Mouse (Mus musculus): ENCODE measurements around the gene Rnf157. TPM values are rescaled to one million over a fixed set of nuclear protein-coding genes. Genes with fewer than 3 reads are reported as not detected.

Rnf157 gene
- polyA plus RNA-seq, 2 experiments: 0.57 to 0.66 TPM

DNA sequence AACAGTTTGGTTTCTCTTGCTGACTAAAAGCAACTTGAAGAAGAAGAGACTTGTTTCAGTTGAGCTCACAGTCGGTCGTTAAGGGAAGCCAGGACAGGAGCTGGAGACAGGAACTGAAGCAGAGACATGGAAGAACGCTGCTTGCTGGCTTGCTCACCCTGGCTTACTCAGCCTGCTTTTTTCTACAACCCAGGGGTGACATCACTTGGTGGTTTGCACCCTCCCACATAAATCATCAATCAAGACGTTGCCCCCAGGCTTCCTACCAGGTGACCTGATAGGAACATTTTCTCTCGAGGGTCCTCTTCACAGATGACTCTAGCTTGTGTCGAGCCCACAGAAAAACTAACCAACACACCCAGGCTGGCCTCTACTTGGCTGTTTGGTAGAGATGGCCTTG lies 10.4 kb upstream of the Rnf157 start:
- TF ChIP-seq CTCF (IDR thresholded peaks at IDR 0.05; ENCODE audit: low read depth) (no peak), EP300 (IDR thresholded peaks at IDR 0.05; ENCODE audit: low read depth) (no peak)
- Histone ChIP-seq H3K4me1 (replicated peaks; ENCODE audit: control insufficient read depth in 2 of 2, insufficient read depth in 2 of 2, low read length in 1 of 2) (peaks cover 5 to 9% of the 10 kb centered on the region in 2 experiments), H3K27me3 (ENCODE audit: control insufficient read depth, insufficient read depth, low read length) (no peaks in the 10 kb centered on the region), H3K36me3 (replicated peaks; ENCODE audit: control insufficient read depth, insufficient read depth, low read depth) (no peaks in the 10 kb centered on the region), H3K9me3 (ENCODE audit: control insufficient read depth, low read length) (no peaks in the 10 kb centered on the region), H3K9ac (replicated peaks) (no peak overlapping the region), H3K4me2 (ENCODE audit: low read depth) (no peak overlapping the region), H3K27ac (no peak overlapping the region), H3K4me3 (ENCODE audit: insufficient read depth in 1 of 2, low read depth in 2 of 2, low read length in 2 of 2) (no peak overlapping the region)
- ATAC-seq (ENCODE audit: insufficient read depth) (no peak), DNase-seq (ENCODE audit: low read depth in 3 of 3, low spot score in 3 of 3) (no peak)
- 54% methylated on average over 6 of the region's 6 CpGs for WGBS (ENCODE audit: insufficient replicate concordance)

DNA sequence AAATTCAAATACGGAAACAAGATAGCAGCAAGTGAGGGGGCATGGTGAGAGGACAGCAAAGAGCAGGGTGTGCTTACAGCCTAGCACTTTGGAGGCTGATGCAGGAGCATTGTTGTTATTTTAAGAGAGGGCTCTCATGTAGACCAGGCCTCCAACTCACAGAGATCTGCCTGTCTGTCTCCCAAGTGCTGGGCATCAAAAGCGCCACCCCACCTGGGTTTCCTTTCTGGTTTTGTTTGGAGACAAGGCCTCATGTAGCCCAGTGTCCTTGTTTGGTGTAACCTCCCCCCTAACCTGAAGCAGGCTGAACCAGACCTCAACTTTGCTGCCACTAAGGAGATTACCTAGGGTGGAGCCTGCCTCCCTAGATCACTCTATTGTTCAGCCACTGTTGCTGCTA lies 9.7 kb upstream of the Rnf157 start:
- Histone ChIP-seq H3K9me3 (ENCODE audit: control insufficient read depth, low read length) (no peaks in the 10 kb centered on the region), H3K27me3 (ENCODE audit: control insufficient read depth, insufficient read depth, low read length) (no peaks in the 10 kb centered on the region), H3K27ac (no peak overlapping the region), H3K4me1 (replicated peaks; ENCODE audit: control insufficient read depth in 2 of 2, insufficient read depth in 2 of 2, low read length in 1 of 2) (peaks cover 5 to 9% of the 10 kb centered on the region in 2 experiments), H3K36me3 (replicated peaks; ENCODE audit: control insufficient read depth, insufficient read depth, low read depth) (no peaks in the 10 kb centered on the region), H3K9ac (replicated peaks) (no peak overlapping the region), H3K4me3 (ENCODE audit: insufficient read depth in 1 of 2, low read depth in 2 of 2, low read length in 2 of 2) (no peak overlapping the region), H3K4me2 (ENCODE audit: low read depth) (no peak overlapping the region)
- ATAC-seq (ENCODE audit: insufficient read depth) (no peak), DNase-seq (ENCODE audit: low read depth in 3 of 3, low spot score in 3 of 3) (no peak)
- 68% methylated on average over 2 of the region's 2 CpGs for WGBS (ENCODE audit: insufficient replicate concordance)
- TF ChIP-seq CTCF (IDR thresholded peaks at IDR 0.05; ENCODE audit: low read depth) (no peak), EP300 (IDR thresholded peaks at IDR 0.05; ENCODE audit: low read depth) (no peak)

DNA sequence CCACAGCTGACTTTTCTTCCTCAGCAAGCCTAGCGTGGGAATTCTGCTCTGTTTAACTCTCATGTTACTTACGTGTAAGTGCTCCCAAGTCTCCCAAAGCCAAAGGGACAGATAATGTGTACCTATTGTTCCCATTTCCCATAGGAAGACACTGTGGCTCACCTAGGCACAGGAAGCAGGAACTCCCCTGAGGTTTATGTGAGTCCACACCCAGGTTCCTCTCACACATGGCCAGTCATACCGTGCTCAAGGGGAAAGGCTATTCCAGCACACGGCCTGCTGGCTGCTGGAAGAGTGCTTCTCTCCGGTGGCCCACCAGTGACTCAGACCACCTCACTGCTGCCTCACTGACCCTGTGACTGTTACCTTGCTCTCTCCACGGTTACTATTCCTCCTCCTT lies 8.3 kb upstream of the Rnf157 start:
- 60% methylated on average over 6 of the region's 6 CpGs for WGBS (ENCODE audit: insufficient replicate concordance)
- Histone ChIP-seq H3K4me1 (replicated peaks; ENCODE audit: control insufficient read depth in 2 of 2, insufficient read depth in 2 of 2, low read length in 1 of 2) (peaks cover 5 to 9% of the 10 kb centered on the region in 2 experiments), H3K36me3 (replicated peaks; ENCODE audit: control insufficient read depth, insufficient read depth, low read depth) (no peaks in the 10 kb centered on the region), H3K9me3 (ENCODE audit: control insufficient read depth, low read length) (no peaks in the 10 kb centered on the region), H3K4me3 (ENCODE audit: insufficient read depth in 1 of 2, low read depth in 2 of 2, low read length in 2 of 2) (no peak overlapping the region), H3K9ac (replicated peaks) (no peak overlapping the region), H3K27ac (no peak overlapping the region), H3K4me2 (ENCODE audit: low read depth) (no peak overlapping the region), H3K27me3 (ENCODE audit: control insufficient read depth, insufficient read depth, low read length) (no peaks in the 10 kb centered on the region; the same call in 1 of the 2 replicates)
- no peak for TF ChIP-seq EP300 (IDR thresholded peaks at IDR 0.05; ENCODE audit: low read depth)
- no peak for TF ChIP-seq CTCF (IDR thresholded peaks at IDR 0.05; ENCODE audit: low read depth)
- no peak for ATAC-seq (ENCODE audit: insufficient read depth)
- DNase-seq (ENCODE audit: low read depth in 3 of 3, low spot score in 3 of 3): no peak

DNA sequence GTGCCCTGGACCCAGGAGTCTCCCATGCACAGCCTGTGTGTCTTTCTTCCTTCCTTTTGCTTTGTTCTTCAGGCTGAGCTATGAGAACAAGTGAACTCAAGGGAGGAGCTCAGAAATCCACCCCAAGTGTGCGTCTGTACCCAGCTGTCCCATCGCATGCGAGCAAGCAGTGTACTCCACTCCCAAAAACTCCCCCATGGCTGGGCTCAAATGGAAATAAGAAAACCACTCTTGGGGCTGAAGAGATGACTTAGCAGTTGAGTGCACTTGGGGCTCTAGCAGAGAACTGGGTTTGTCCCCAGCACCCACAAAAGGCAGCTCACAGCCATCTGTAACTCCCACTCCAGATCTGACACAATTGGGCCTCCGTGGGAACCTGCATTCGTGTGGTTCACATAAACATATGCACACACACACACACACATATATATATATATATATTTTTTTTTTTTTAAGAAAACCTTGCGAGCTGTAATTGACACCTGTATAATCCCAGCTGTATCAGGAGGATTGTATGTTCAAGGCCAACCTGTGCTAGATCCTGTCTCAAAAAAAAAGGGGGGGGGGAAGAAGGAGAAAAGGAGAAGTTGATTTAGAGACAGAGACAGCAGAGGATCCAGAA lies 6.1 kb upstream of the Rnf157 start:
- ATAC-seq (ENCODE audit: insufficient read depth): no peak
- Histone ChIP-seq H3K36me3 (replicated peaks; ENCODE audit: control insufficient read depth, insufficient read depth, low read depth) (no peaks in the 10 kb centered on the region), H3K4me2 (ENCODE audit: low read depth) (no peak overlapping the region), H3K9ac (replicated peaks) (no peak overlapping the region), H3K4me1 (replicated peaks; ENCODE audit: control insufficient read depth in 2 of 2, insufficient read depth in 2 of 2, low read length in 1 of 2) (peaks cover 0 to under 1% of the 10 kb centered on the region in 2 experiments; a peak in 1 of 4 replicates), H3K4me3 (ENCODE audit: insufficient read depth in 1 of 2, low read depth in 2 of 2, low read length in 2 of 2) (no peak overlapping the region), H3K27me3 (ENCODE audit: control insufficient read depth, insufficient read depth, low read length) (no peaks in the 10 kb centered on the region; the same call in 1 of the 2 replicates), H3K27ac (no peak overlapping the region), H3K9me3 (ENCODE audit: control insufficient read depth, low read length) (no peaks in the 10 kb centered on the region)
- TF ChIP-seq EP300 (IDR thresholded peaks at IDR 0.05; ENCODE audit: low read depth) (no peak), CTCF (IDR thresholded peaks at IDR 0.05; ENCODE audit: low read depth) (no peak)
- no peak for DNase-seq (ENCODE audit: low read depth in 3 of 3, low spot score in 3 of 3)
- 56% methylated on average over 6 of the region's 6 CpGs for WGBS (ENCODE audit: insufficient replicate concordance)

DNA sequence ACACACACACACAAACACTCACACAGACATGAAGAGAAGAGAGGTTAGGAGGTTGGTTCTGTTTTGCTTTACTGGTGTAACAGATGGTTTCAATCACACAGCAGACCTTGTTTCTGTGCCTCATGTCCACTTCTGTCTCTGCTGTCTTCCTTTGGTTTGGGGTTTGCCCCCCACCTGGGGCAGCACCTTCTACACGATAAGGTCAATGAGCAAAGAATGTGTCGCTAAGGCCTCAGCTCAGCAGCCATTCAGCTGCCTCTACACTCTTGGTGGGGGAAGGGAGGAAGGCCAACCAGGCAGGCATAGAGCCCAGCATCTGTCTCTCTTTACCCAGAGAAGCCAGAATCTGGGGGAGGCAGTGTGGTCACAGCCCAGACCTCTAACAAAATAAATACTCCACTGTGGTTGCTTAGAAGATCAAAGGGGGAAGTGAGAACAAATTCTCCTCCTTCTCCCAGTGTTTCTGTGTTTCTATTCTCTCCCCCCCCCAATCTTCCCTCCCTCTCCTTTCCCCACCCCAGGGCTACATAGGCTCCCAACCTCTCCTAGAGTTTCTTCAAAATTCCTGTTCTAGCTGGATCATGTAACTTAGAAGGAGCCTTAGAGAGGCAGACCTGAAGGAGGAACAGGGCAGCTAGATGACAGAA lies 5.5 kb upstream of the Rnf157 start:
- no peak overlapping the region for H3K4me2 ChIP-seq (ENCODE audit: low read depth)
- no peak overlapping the region for H3K4me3 ChIP-seq (ENCODE audit: insufficient read depth in 1 of 2, low read depth in 2 of 2, low read length in 2 of 2)
- no peak for DNase-seq (ENCODE audit: low read depth in 3 of 3, low spot score in 3 of 3)
- H3K4me1 ChIP-seq (replicated peaks; ENCODE audit: control insufficient read depth in 2 of 2, insufficient read depth in 2 of 2, low read length in 1 of 2): peaks cover under 1 to 2% of the 10 kb centered on the region in 2 experiments
- WGBS (ENCODE audit: insufficient replicate concordance): 11% methylated on average over 2 of the region's 2 CpGs
- peaks cover 1% of the 10 kb centered on the region for H3K27me3 ChIP-seq (ENCODE audit: control insufficient read depth, insufficient read depth, low read length)
- ATAC-seq (ENCODE audit: insufficient read depth): no peak
- no peak overlapping the region for H3K9ac ChIP-seq (replicated peaks)
- no peaks in the 10 kb centered on the region for H3K9me3 ChIP-seq (ENCODE audit: control insufficient read depth, low read length)
- no peaks in the 10 kb centered on the region for H3K36me3 ChIP-seq (replicated peaks; ENCODE audit: control insufficient read depth, insufficient read depth, low read depth)
- no peak overlapping the region for H3K27ac ChIP-seq
- no peak for TF ChIP-seq CTCF (IDR thresholded peaks at IDR 0.05; ENCODE audit: low read depth)
